Mouse (Mus musculus) stomach, postnatal 0 days (tissue): ENCODE measurements around the gene Hoxc4.

Source experiments
- CTCF ChIP-seq: IDR thresholded peaks from 2 replicates; pipeline ENCODE4 v1.5.1; 2016; ENCODE audit warnings: antibody characterized with exemption, low read depth, mild to moderate bottlenecking, moderate library complexity
- EP300 ChIP-seq: optimal IDR thresholded peaks from 2 replicates; pipeline ENCODE3; 2016; ENCODE audit warnings: antibody characterized with exemption

GRCm38 (mm10) chr15:103001370-103001769 lies 17.4 kb upstream of the Hoxc4 start:
- TF ChIP-seq CTCF (no peak), EP300 (no peak)
